Mouse (Mus musculus): ENCODE results near the gene Slc22a18. TPM values are rescaled to one million over a fixed set of nuclear protein-coding genes. Genes with fewer than 3 reads are reported as not detected.

The Slc22a18 gene
- polyA plus RNA-seq (2015; fragmentation: Nextera tagmentation; extraction: Ambion mirVana), result 11.4 and 13.4 TPM in 2 replicates

DNA sequence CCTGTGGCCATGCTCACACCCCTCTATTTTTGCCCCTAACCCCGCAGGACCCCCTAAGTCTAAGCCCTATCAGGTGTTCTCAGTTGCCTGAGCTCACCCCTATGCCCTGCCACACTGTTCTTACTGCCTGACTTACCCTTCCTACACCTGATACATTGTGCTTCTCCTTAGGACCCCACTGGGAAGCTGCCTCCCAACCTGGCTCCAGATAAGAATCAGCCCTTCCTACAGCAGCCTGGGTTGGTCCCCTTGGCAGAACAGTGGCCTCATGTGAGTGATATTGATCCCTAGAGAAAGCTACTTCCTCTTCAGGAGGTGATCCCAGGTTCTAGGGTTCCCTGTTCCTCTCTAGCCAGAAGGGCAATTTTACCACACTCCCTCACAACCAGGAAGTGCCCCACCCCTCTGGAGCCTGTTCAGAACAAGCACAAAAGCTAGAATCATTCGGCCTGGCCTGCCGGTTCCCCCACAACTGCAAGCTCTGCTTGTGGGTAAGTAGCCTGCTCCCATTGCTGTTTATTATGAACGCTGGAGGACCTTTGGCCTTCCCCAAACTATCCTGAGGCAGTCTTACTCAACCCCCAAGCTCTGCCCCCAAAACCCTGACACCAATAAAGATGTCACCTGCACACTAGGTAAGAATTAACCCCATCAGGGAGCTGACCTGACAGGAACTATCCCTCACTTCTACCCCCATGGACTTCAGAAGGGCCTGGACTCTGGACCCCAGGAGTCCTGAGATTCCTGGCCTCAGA, at the start of gene Slc22a18:
Slc22a18 (plus strand) TSS at position 390 of the 755 bp plus-strand sequence.
- Histone ChIP-seq H3K9me3 (no peaks in the 10 kb centered on the region), H3K27me3 (replicated peaks) (no peaks in the 10 kb centered on the region), H3K36me3 (no peaks in the 10 kb centered on the region), H3K9ac (no peak within 1 kb of the TSS), H3K4me1 (replicated peaks) (peaks cover 12% of the 10 kb centered on the region; the same call in 1 of the 2 replicates), H3K27ac (peak within 1 kb of the TSS; percentile 29; the same call in 1 of the 2 replicates), H3K4me2 (replicated peaks) (peak within 1 kb of the TSS; percentile 38), H3K4me3 (replicated peaks) (peak within 1 kb of the TSS; percentile 17)
- WGBS, result 26% methylated on average over 4 of the region's 4 CpGs
- ATAC-seq, result peak; percentile 67

DNA sequence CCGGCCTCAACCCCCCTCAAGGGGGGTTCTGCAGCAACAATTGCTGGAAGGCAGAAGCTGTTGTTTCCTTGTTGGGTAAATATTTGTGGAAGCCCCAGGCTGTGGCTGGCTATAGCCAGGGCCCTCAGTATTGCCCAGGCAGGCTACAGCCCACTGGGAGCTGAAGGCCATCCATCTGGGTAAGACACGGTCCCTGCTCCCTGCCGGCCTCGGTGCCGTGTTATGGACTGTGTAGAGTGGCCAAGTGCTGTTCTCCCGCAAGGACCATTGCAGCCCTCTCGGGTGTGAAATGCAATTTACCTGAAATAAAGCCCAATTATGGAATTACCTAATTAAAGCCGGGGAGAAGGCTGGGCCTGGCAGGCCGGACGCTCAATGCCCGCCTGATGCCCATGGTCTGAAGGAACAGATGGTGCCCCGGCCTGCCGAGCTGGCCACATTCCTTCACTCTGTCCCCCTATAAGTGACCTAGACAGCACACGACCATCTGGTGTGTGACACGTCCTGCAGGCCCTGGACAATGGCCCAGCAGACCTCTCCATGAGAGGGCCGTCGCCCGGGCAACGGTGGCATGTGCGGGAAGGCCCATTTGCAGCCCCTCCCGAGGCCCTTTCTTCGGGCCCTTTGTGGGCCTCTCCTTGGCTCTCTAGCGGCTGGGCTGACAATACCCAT, 45.3 kb upstream of the Slc22a18 start:
- 63% methylated on average over 23 of the region's 23 CpGs for WGBS

DNA sequence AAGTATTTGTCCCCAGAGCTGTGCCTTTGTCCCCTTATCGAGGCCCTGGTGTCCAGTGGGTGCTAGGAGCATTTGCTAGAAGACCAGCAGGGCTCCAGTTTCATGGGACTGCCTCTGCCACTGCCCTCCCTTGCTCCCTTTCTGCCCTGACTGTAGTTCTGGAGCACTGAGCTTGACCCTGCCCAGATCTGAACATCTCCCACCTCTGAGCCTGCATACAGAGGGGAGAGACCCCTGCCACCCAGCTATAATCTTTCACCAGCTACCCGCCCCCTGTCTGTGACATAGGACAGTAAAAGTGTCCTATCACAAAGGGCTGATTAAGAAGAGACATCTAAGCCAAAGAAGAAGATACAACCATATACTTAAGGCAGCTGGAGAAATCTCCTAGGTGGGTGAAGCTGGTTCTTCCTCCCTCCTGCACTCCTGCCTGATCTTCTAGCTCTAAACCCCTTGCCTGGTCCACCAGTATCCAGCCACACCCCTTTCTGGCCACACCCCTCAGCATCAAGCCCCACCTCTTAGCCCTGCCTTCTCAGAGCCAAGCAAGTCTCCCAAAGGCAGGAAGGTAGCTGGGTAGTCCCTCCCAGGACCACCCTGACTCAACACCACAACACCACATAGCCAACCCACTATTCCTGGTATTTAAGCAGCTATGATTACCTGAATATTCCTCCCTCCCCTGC, 44.6 kb upstream of the Slc22a18 start:
- Histone ChIP-seq H3K36me3 (no peaks in the 10 kb centered on the region), H3K27ac (no peak overlapping the region), H3K4me1 (replicated peaks) (0 out of 2 replicates have a peak, but pooled peaks cover 12% of the 10 kb centered on the region), H3K4me3 (replicated peaks) (no peak overlapping the region), H3K9me3 (no peaks in the 10 kb centered on the region), H3K4me2 (replicated peaks) (no peak overlapping the region), H3K9ac (no peak overlapping the region), H3K27me3 (replicated peaks) (no peaks in the 10 kb centered on the region)
- peak; percentile 36; the same call in 1 of the 2 replicates for ATAC-seq
- WGBS, result 58% methylated on average over 2 of the region's 2 CpGs

More for the DNA sequence above, 45.3 kb upstream of the Slc22a18 start:
- Histone ChIP-seq H3K4me1 (replicated peaks) (0 out of 2 replicates have a peak, but pooled peaks cover 12% of the 10 kb centered on the region), H3K9me3 (no peaks in the 10 kb centered on the region), H3K4me2 (replicated peaks) (no peak overlapping the region), H3K27ac (no peak overlapping the region), H3K27me3 (replicated peaks) (no peaks in the 10 kb centered on the region), H3K9ac (no peak overlapping the region), H3K4me3 (replicated peaks) (no peak overlapping the region), H3K36me3 (no peaks in the 10 kb centered on the region)
- ATAC-seq, result peak; percentile 45; the same call in 1 of the 2 replicates

DNA sequence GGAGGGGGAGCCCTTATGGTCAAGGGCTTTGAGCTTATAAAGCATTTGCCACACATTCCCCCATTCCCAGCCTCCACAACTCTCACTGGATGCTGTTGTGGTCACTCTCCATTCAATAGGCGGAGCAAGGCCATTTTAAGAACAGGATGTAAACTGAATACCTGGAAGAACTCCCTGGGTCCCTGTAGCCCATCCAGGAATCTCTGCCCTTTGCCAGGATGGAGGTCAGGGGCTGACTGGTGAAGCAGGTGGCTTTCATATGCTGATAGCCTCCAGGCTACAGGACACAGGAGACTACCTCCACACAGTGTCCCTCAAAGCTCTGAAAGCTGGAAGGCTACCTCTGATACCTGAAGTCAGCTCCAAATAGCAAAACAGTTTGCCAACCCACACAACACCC, 40.9 kb upstream of the Slc22a18 start:
- no peaks in the 10 kb centered on the region for H3K36me3 ChIP-seq
- H3K4me3 ChIP-seq (replicated peaks), result no peak overlapping the region
- ATAC-seq, result no peak
- H3K27ac ChIP-seq, result no peak overlapping the region
- H3K4me1 ChIP-seq (replicated peaks), result peaks cover 16% of the 10 kb centered on the region
- 90% methylated on average over 1 of the region's 1 CpGs for WGBS
- H3K27me3 ChIP-seq (replicated peaks), result no peaks in the 10 kb centered on the region
- no peak overlapping the region for H3K9ac ChIP-seq
- no peak overlapping the region for H3K4me2 ChIP-seq (replicated peaks)
- no peaks in the 10 kb centered on the region for H3K9me3 ChIP-seq

DNA sequence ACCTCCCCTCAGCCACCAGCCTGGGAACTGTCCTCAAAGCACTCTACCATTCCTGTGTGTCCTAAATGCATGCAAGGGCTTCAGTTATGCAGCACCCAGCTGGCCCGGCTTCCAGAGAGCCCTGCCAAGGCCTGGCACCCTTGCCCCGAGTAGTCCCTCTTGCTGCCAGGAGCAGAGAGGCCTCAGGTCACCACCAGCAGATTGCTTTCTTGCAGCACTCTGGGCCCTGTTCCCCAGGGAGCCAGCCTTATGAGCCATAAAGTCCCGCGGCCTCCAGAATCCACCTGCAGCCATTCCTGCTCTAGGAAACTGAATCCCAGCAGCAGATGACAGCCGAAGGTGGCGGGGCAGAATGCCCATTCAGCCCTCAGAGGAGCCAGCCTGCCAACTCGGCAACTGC, 40.2 kb upstream of the Slc22a18 start:
- Histone ChIP-seq H3K9me3 (no peaks in the 10 kb centered on the region), H3K4me1 (replicated peaks) (peaks cover 15% of the 10 kb centered on the region), H3K27me3 (replicated peaks) (no peaks in the 10 kb centered on the region), H3K4me2 (replicated peaks) (no peak overlapping the region), H3K27ac (no peak overlapping the region), H3K9ac (no peak overlapping the region), H3K4me3 (replicated peaks) (no peak overlapping the region), H3K36me3 (no peaks in the 10 kb centered on the region)
- 73% methylated on average over 7 of the region's 7 CpGs for WGBS
- ATAC-seq, result no peak

DNA sequence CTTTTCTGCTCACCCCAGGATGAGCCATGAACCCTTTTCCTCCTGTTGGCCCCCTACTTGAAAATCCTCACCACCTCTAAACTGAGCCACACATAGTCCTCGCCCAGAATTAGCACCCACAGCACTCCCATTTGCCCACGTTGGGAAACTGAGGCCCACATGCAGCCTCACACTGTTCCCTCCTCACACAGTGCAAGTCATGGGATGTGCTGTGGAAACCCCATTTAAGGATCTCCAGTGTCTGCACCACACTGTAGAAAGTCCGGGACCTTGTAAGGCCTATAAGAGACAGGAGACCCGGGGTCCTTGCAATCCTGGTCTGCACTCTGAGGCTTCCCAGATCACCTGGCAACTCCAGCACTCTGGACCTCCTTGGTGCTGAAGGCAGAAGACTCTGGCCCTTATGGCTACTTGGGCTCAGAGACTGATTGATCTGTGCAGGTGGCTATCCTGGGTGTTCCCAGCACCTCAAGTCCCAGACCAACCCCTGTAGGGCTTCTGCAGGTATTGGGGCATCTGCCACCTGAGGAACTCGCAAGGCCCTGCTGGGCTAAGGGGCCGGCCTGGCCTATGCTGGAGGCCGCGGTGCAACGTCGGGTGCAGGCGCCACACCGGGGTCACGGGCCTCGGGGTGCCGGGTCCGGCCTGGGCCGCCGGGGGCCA, 36.2 kb upstream of the Slc22a18 start:
- Histone ChIP-seq H3K4me2 (replicated peaks) (peak overlapping the region; percentile 95), H3K4me3 (replicated peaks) (peak overlapping the region; percentile 47), H3K27ac (0 out of 2 replicates have a peak overlapping the region, but pooled peaks have one; percentile 9), H3K36me3 (no peaks in the 10 kb centered on the region), H3K9me3 (no peaks in the 10 kb centered on the region), H3K4me1 (replicated peaks) (peaks cover 11% of the 10 kb centered on the region), H3K9ac (peak overlapping the region; percentile 62), H3K27me3 (replicated peaks) (no peaks in the 10 kb centered on the region)
- peak; percentile 65 for ATAC-seq
- 20% methylated on average over 18 of the region's 18 CpGs for WGBS

DNA sequence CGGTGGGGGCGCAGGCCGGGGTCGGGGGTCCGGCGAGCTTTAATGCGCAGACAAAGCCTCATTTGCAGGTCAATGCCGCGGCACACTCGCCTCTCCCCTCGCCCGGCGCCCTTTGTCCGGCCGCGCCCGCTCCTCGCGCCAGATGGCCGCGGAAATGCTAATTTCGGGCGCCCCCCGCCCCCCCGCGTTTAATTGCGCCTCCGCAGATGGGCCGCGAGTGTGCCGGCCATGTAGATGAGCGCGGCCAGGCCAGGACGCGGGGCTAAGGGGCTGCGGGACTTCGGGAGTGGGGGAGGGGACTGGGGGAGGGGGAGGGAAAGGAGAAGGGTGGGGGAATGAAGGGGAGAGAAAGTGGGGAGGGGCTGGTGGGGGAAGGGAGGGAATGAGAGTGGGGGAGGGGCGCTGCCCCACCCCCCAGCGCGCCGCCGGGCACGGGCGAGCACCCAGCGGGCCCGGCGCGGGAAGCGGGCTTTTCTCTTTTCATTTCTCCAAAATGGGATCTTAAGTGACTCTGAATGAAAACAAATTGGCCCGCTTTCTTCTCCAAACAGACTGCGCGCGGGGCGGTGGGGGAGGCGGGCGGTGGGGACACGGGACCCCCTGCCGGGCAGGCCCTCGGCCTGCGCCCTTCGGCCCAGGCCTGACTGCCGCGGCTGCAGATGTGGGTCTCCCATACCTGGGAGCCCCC, 35.5 kb upstream of the Slc22a18 start:
- Histone ChIP-seq H3K4me2 (replicated peaks) (peak overlapping the region; percentile 95), H3K9me3 (no peaks in the 10 kb centered on the region), H3K27me3 (replicated peaks) (peaks cover 3% of the 10 kb centered on the region; the same call in 1 of the 2 replicates), H3K4me1 (replicated peaks) (peaks cover 11% of the 10 kb centered on the region), H3K4me3 (replicated peaks) (peak overlapping the region; percentile 47), H3K36me3 (no peaks in the 10 kb centered on the region), H3K9ac (peak overlapping the region; percentile 62), H3K27ac (0 out of 2 replicates have a peak overlapping the region, but pooled peaks have one; percentile 9)
- WGBS, result 1% methylated on average over 59 of the region's 63 CpGs
- peak; percentile 51 for ATAC-seq

DNA sequence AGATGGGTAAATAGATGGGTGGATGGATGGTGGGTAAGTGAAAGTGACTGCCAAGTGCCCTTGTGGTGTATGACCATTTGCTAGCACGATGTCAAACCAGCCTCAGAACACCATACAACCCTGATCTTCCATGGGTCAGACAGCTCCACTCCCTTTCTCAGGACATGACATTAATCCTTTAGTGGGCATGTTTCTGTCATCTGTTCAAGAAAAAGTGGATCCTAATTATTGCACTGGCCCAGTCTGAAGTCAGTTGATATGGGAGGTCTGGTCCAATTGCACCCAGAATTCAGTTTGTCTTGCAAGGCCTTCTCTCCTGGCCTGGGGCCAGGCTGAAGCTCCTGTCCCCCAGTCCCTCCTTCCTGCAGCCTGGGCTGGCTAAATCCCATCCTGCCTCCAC, 34.6 kb upstream of the Slc22a18 start:
- no peak overlapping the region for H3K27ac ChIP-seq
- no peaks in the 10 kb centered on the region for H3K36me3 ChIP-seq
- no peak overlapping the region for H3K4me3 ChIP-seq (replicated peaks)
- no peak overlapping the region for H3K4me2 ChIP-seq (replicated peaks)
- ATAC-seq, result no peak; the same call in 1 of the 2 replicates
- H3K9ac ChIP-seq, result no peak overlapping the region
- H3K27me3 ChIP-seq (replicated peaks), result peaks cover 11% of the 10 kb centered on the region
- H3K4me1 ChIP-seq (replicated peaks), result peaks cover 11% of the 10 kb centered on the region
- H3K9me3 ChIP-seq, result no peaks in the 10 kb centered on the region
- 82% methylated on average over 1 of the region's 1 CpGs for WGBS

DNA sequence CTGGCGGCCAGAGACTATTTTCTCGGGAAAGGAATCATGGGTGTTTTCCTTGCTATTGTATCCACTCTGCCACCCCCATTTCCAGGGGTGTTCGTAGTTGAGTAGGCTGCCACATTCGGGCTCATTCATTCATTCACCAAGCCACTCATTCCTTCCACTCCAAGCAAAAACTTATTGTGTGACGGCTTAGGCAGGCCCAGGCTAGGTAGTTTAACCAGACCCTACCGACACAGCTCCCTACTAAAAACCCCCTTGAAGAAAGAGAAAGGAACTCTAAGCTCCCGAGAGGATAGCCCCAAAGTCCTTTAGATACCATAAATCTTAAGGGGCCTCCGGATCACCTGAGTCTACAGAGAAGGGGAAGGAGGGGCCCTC, 29.0 kb upstream of the Slc22a18 start:
- H3K27ac ChIP-seq, result no peak overlapping the region
- no peak for ATAC-seq
- 53% methylated on average over 8 of the region's 8 CpGs for WGBS
- no peak overlapping the region for H3K4me2 ChIP-seq (replicated peaks)
- peaks cover 14% of the 10 kb centered on the region for H3K4me1 ChIP-seq (replicated peaks)
- 0 out of 2 replicates have a peak overlapping the region, but pooled peaks have one; percentile 41 for H3K9ac ChIP-seq
- no peaks in the 10 kb centered on the region for H3K9me3 ChIP-seq
- no peaks in the 10 kb centered on the region for H3K36me3 ChIP-seq
- no peak overlapping the region for H3K4me3 ChIP-seq (replicated peaks)
- peaks cover 24% of the 10 kb centered on the region for H3K27me3 ChIP-seq (replicated peaks)

DNA sequence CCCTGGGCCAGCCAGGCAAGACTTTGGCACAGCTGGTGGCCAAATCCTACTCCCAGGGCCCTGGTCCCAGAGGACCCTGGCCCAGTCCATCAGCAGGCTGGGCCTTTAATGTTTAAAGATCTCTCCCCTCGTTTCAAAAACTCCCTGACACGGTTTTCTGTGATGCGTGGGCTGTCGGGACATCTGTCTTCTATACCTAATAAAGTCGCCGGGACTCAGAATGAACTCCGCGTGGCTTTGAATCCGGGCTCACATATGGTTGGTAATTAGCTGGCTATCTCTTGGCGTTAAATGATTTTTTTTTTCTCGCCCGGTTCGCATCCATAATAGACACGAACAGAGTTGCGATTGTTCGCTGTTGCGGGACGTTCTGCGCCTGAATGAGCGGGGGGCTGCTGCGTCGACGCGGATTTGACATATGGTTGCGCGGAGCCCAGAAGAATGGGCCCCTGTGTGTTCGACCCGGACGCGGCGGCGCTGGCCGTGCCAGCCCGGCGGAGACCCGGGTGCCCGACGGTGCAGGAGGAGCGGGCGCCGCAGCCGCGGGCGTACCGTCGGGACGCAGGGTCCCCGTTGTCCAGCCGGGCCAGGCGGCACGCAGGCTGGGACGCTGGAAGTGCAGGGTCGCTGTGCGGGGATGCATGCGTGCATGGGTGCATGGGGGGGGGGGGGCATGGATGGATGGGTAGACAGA, 28.4 kb upstream of the Slc22a18 start:
- Histone ChIP-seq H3K9me3 (no peaks in the 10 kb centered on the region), H3K4me1 (replicated peaks) (peaks cover 14% of the 10 kb centered on the region), H3K27me3 (replicated peaks) (peaks cover 24% of the 10 kb centered on the region), H3K27ac (no peak overlapping the region), H3K4me3 (replicated peaks) (peak overlapping the region; percentile 38), H3K36me3 (no peaks in the 10 kb centered on the region), H3K9ac (peak overlapping the region; percentile 41; the same call in 1 of the 2 replicates), H3K4me2 (replicated peaks) (peak overlapping the region; percentile 83)
- 7% methylated on average over 55 of the region's 55 CpGs for WGBS
- ATAC-seq, result no peak

All from intestine, embryonic 15.5 days (tissue).